Mouse (Mus musculus): Measurements from ENCODE around the gene Ttc28.

GRCm38 (mm10) chr5:111120705-111121420 is 241.3 kb downstream of the Ttc28 start:
- no peak for TF ChIP-seq CTCF (IDR thresholded peaks at IDR 0.05 in 2 of 3, conservative IDR thresholded peaks at IDR 0.05 in 1 of 3; ENCODE audit: control insufficient read depth in 1 of 3, insufficient read depth in 1 of 3, low read depth in 2 of 3, low read length in 3 of 3, poor library complexity in 1 of 3, severe bottlenecking in 1 of 3)
- TF ChIP-seq KAT2A (conservative IDR thresholded peaks at IDR 0.05; ENCODE audit: low read depth, low read length): no peak
- no peak for TF ChIP-seq MAX (IDR thresholded peaks at IDR 0.05; ENCODE audit: low read length)
- no peak for TF ChIP-seq TAL1 (IDR thresholded peaks at IDR 0.05; ENCODE audit: low read length)
- TF ChIP-seq POLR2A (IDR thresholded peaks at IDR 0.05; ENCODE audit: control insufficient read depth in 1 of 2, insufficient read depth in 1 of 2, low read depth in 1 of 2, low read length in 2 of 2, poor library complexity in 1 of 2): no peak

All from MEL (cell line).